Mouse (Mus musculus): Measurements from ENCODE around the gene Bank1. TPM values are rescaled to one million over a fixed set of nuclear protein-coding genes. Genes with fewer than 3 reads are reported as not detected.

Bank1 gene
- total and polyA plus RNA-seq, 3 experiments = not detected

DNA sequence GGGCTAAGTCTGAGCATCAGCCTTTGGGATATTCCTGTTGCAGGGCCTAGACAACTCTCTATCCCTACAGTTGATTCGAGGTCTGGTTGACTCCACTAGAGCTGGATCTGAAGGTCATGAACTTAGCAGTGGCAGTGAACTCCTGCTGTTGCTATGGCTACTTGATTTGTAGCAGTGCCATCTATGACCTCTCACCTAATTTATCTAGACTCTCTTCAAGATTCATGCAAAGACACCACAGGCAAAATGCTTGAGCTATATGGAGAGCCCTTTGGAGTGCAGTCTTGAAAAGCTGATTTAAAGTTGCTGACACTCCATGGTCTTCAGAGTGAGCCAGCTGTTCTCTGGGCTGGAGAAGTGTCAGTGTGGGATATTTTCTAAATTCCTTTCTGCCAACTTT is 290.1 kb downstream of the Bank1 start:
- no peaks in the 10 kb centered on the region for H3K27me3 ChIP-seq (ENCODE audit: control insufficient read depth in 1 of 2, insufficient read depth in 2 of 2, low read length in 2 of 2)
- no peak overlapping the region for H3K9ac ChIP-seq (ENCODE audit: control insufficient read depth, low read depth, low read length, poor library complexity, severe bottlenecking)
- no peaks in the 10 kb centered on the region for H3K9me3 ChIP-seq (replicated peaks; ENCODE audit: insufficient read depth, low read length)
- TF ChIP-seq POLR2AphosphoS5 (IDR thresholded peaks at IDR 0.05; ENCODE audit: borderline replicate concordance, low read depth, low read length) (no peak), NELFE (IDR thresholded peaks at IDR 0.05; ENCODE audit: low read depth, low read length) (no peak), TCF12 (IDR thresholded peaks at IDR 0.05; ENCODE audit: low read depth, low read length) (no peak), ELF1 (IDR thresholded peaks at IDR 0.05; ENCODE audit: low read depth, low read length) (no peak), RCOR1 (IDR thresholded peaks at IDR 0.05; ENCODE audit: low read depth, low read length) (no peak), HCFC1 (IDR thresholded peaks at IDR 0.05; ENCODE audit: low read depth, low read length) (no peak), POLR2AphosphoS2 (IDR thresholded peaks at IDR 0.05; ENCODE audit: low read length) (no peak), ZKSCAN1 (IDR thresholded peaks at IDR 0.05; ENCODE audit: low read depth, low read length) (no peak), POLR2A (IDR thresholded peaks at IDR 0.05; ENCODE audit: control insufficient read depth in 1 of 2, insufficient read depth in 1 of 2, low read depth in 1 of 2, low read length in 2 of 2, poor library complexity in 1 of 2) (no peak), CHD2 (IDR thresholded peaks at IDR 0.05; ENCODE audit: low read length) (no peak), CTCF (IDR thresholded peaks at IDR 0.05 in 2 of 3, conservative IDR thresholded peaks at IDR 0.05 in 1 of 3; ENCODE audit: control insufficient read depth in 1 of 3, insufficient read depth in 1 of 3, low read depth in 2 of 3, low read length in 3 of 3, poor library complexity in 1 of 3, severe bottlenecking in 1 of 3) (no peak), USF2 (IDR thresholded peaks at IDR 0.05; ENCODE audit: borderline replicate concordance in 1 of 2, insufficient read depth in 1 of 2, low read depth in 1 of 2, low read length in 2 of 2) (no peak), GATA1 (IDR thresholded peaks at IDR 0.05; ENCODE audit: low read depth, low read length) (no peak), MAX (IDR thresholded peaks at IDR 0.05; ENCODE audit: low read length) (no peak), MAZ (IDR thresholded peaks at IDR 0.05; ENCODE audit: low read depth, low read length) (no peak), GABPA (IDR thresholded peaks at IDR 0.05; ENCODE audit: low read depth, low read length) (no peak), KAT2A (conservative IDR thresholded peaks at IDR 0.05; ENCODE audit: low read depth, low read length) (no peak), NRF1 (IDR thresholded peaks at IDR 0.05; ENCODE audit: insufficient read depth, low read depth, low read length, poor library complexity, severe bottlenecking) (no peak)
- H3K36me3 ChIP-seq (ENCODE audit: control insufficient read depth in 1 of 2, insufficient read depth in 2 of 2, low read length in 2 of 2) = no peaks in the 10 kb centered on the region
- no peak for DNase-seq (ENCODE audit: low read depth, low spot score)
- no peaks in the 10 kb centered on the region for H3K79me2 ChIP-seq (ENCODE audit: control insufficient read depth, insufficient read depth, low read length, poor library complexity)
- no peaks in the 10 kb centered on the region for H3K4me1 ChIP-seq (ENCODE audit: control insufficient read depth in 1 of 2, insufficient read depth in 2 of 2, low read length in 2 of 2)
- no peak overlapping the region for H3K27ac ChIP-seq (ENCODE audit: control insufficient read depth, low read depth, low read length)
- no peak overlapping the region for H3K4me3 ChIP-seq (ENCODE audit: control insufficient read depth in 1 of 2, insufficient read depth in 1 of 2, low read depth in 2 of 2, low read length in 2 of 2)

DNA sequence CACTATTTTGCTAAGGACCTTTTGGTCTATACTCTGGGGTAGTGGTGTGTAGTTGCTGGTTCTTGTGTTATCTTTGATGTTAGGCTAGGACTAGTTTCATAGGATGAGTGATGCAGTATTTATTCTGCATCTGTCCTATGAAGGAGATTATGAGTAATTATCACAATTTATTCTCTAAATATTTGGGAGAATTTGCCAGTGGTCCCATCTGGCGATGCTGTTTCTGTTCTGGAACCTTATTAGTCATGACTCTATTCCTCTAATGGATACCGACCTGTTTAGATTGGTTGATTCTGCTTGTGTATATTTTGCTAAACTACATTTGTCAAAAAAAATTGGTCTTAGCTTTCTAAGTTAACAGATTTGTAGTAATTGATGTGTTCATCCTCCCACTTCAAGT is 301.0 kb downstream of the Bank1 start:
- no peaks in the 10 kb centered on the region for H3K4me1 ChIP-seq (ENCODE audit: control insufficient read depth in 1 of 2, insufficient read depth in 2 of 2, low read length in 2 of 2)
- TF ChIP-seq GATA1 (IDR thresholded peaks at IDR 0.05; ENCODE audit: low read depth, low read length) (no peak), NRF1 (IDR thresholded peaks at IDR 0.05; ENCODE audit: insufficient read depth, low read depth, low read length, poor library complexity, severe bottlenecking) (no peak), MAFK (IDR thresholded peaks at IDR 0.05; ENCODE audit: borderline replicate concordance, low read depth, low read length) (no peak), UBTF (IDR thresholded peaks at IDR 0.05; ENCODE audit: borderline replicate concordance, insufficient read depth, low read depth, low read length) (no peak), USF1 (IDR thresholded peaks at IDR 0.05; ENCODE audit: low read depth, low read length) (no peak), MYB (IDR thresholded peaks at IDR 0.05; ENCODE audit: low read depth, low read length) (no peak), NELFE (IDR thresholded peaks at IDR 0.05; ENCODE audit: low read depth, low read length) (no peak), TAL1 (IDR thresholded peaks at IDR 0.05; ENCODE audit: low read length) (no peak), TBP (IDR thresholded peaks at IDR 0.05; ENCODE audit: low read depth, low read length) (no peak), EP300 (IDR thresholded peaks at IDR 0.05; ENCODE audit: low read depth in 1 of 2, low read length in 2 of 2) (no peak), GABPA (IDR thresholded peaks at IDR 0.05; ENCODE audit: low read depth, low read length) (no peak), POLR2AphosphoS2 (IDR thresholded peaks at IDR 0.05; ENCODE audit: low read length) (no peak), RAD21 (IDR thresholded peaks at IDR 0.05; ENCODE audit: low read depth, low read length) (no peak), ZNF384 (IDR thresholded peaks at IDR 0.05; ENCODE audit: low read depth, low read length) (no peak), KAT2A (conservative IDR thresholded peaks at IDR 0.05; ENCODE audit: low read depth, low read length) (no peak), RCOR1 (IDR thresholded peaks at IDR 0.05; ENCODE audit: low read depth, low read length) (no peak), CTCF (IDR thresholded peaks at IDR 0.05 in 2 of 3, conservative IDR thresholded peaks at IDR 0.05 in 1 of 3; ENCODE audit: control insufficient read depth in 1 of 3, insufficient read depth in 1 of 3, low read depth in 2 of 3, low read length in 3 of 3, poor library complexity in 1 of 3, severe bottlenecking in 1 of 3) (no peak)
- no peak overlapping the region for H3K9ac ChIP-seq (ENCODE audit: control insufficient read depth, low read depth, low read length, poor library complexity, severe bottlenecking)
- no peaks in the 10 kb centered on the region for H3K79me2 ChIP-seq (ENCODE audit: control insufficient read depth, insufficient read depth, low read length, poor library complexity)
- H3K36me3 ChIP-seq (ENCODE audit: control insufficient read depth in 1 of 2, insufficient read depth in 2 of 2, low read length in 2 of 2) = no peaks in the 10 kb centered on the region
- DNase-seq (ENCODE audit: low read depth, low spot score) = no peak
- H3K27ac ChIP-seq (ENCODE audit: control insufficient read depth, low read depth, low read length) = no peak overlapping the region
- no peaks in the 10 kb centered on the region for H3K9me3 ChIP-seq (replicated peaks; ENCODE audit: insufficient read depth, low read length)
- H3K27me3 ChIP-seq (ENCODE audit: control insufficient read depth in 1 of 2, insufficient read depth in 2 of 2, low read length in 2 of 2) = no peaks in the 10 kb centered on the region
- no peak overlapping the region for H3K4me3 ChIP-seq (ENCODE audit: control insufficient read depth in 1 of 2, insufficient read depth in 1 of 2, low read depth in 2 of 2, low read length in 2 of 2)
